Mouse (Mus musculus) heart, embryonic 14.5 days (tissue): ENCODE measurements around the gene Map3k14. TPM values are rescaled to one million over a fixed set of nuclear protein-coding genes. Genes with fewer than 3 reads are reported as not detected.

Experiments
- ATAC-seq: fragments of 200-750 bp; cut with Nextera tagmentation; 2 replicates; pipeline ENCODE4 v1.8.0; 2017; ENCODE audit warnings: low read depth, moderate TSS enrichment; ENCODE audit not compliant: insufficient number of reproducible peaks, insufficient read depth, low FRiP score
- H3K27ac ChIP-seq, 2 experiments: fragments of 200-500 bp in 1 of 2; fragments of 300-500 bp in 1 of 2; sonication (generic) in 1 of 2; replicated peaks in 1 of 2; 2 replicates each; pipeline ENCODE4 v1.5.1; 2012 to 2014; ENCODE audit warnings: low read depth in 2 of 2, low read length in 2 of 2, control low read depth in 1 of 2, mild to moderate bottlenecking in 1 of 2, mixed read lengths in 1 of 2; ENCODE audit not compliant: control insufficient read depth in 1 of 2, insufficient read depth in 1 of 2
- H3K27me3 ChIP-seq: fragments of 300-500 bp; sonication (generic); 2 replicates; pipeline ENCODE4 v1.6.1; 2014; ENCODE audit warnings: mild to moderate bottlenecking, low read length, control low read depth; ENCODE audit not compliant: control insufficient read depth, insufficient read depth
- H3K36me3 ChIP-seq: fragments of 300-500 bp; sonication (generic); 2 replicates; pipeline ENCODE4 v1.6.1; 2014; ENCODE audit warnings: mild to moderate bottlenecking, control low read depth, low read length, mixed read lengths; ENCODE audit not compliant: control insufficient read depth, insufficient read depth
- H3K4me1 ChIP-seq, 2 experiments: fragments of 200-500 bp in 1 of 2; fragments of 300-500 bp in 1 of 2; sonication (generic) in 1 of 2; 2 replicates each; pipeline ENCODE4 v1.6.1; 2012 to 2014; ENCODE audit warnings: low read length in 2 of 2, control low read depth in 1 of 2, mixed read lengths in 1 of 2; ENCODE audit not compliant: control insufficient read depth in 2 of 2, insufficient read depth in 2 of 2
- H3K4me2 ChIP-seq: fragments of 300-500 bp; sonication (generic); 2 replicates; pipeline ENCODE4 v1.6.1; 2014; ENCODE audit warnings: mild to moderate bottlenecking, low read length
- H3K4me3 ChIP-seq, 2 experiments: fragments of 200-500 bp in 1 of 2; fragments of 300-500 bp in 1 of 2; sonication (generic) in 1 of 2; 2 replicates each; pipeline ENCODE4 v1.5.1; 2012 to 2014; ENCODE audit warnings: low read length in 2 of 2, mild to moderate bottlenecking in 2 of 2, control low read depth in 1 of 2, low read depth in 1 of 2, moderate library complexity in 1 of 2; ENCODE audit not compliant: control insufficient read depth in 1 of 2, insufficient read depth in 1 of 2
- H3K9ac ChIP-seq: fragments of 300-500 bp; sonication (generic); 2 replicates; pipeline ENCODE4 v1.6.1; 2014; ENCODE audit warnings: mild to moderate bottlenecking, low read length
- H3K9me3 ChIP-seq: fragments of 300-500 bp; sonication (generic); 2 replicates; pipeline ENCODE4 v1.6.1; 2016; ENCODE audit warnings: low read length, control low read depth; ENCODE audit not compliant: control insufficient read depth
- WGBS: fragments of 180-500 bp; shearing (Covaris S2); extraction: QIAGEN DNeasy Blood & Tissue Kit; methylation state at CpG from one replicate; pipeline ENCODE4 v1.1.7; 2014; 5-methylcytosine and 5-hydroxymethylcytosine counted together
- polyA plus RNA-seq: library from polyadenylated mRNA; unstranded; fragments of >200 nt; fragmentation: Nextera tagmentation; extraction: Ambion mirVana; gene quantifications from 2 replicates; pipeline ENCODE4 v1.2.1, GENCODE M21; 2014

Gene Map3k14
- polyA plus RNA-seq, 1 experiment from 2014 or later: 1.3 TPM

- Histone ChIP-seq H3K4me2 (no peak overlapping the region), H3K27ac (no peak overlapping the region), H3K27me3 (no peaks in the 10 kb centered on the region), H3K4me1 (peaks cover 20 to 23% of the 10 kb centered on the region in 2 experiments), H3K36me3 (no peaks in the 10 kb centered on the region), H3K4me3 (no peak overlapping the region), H3K9me3 (no peaks in the 10 kb centered on the region), H3K9ac (no peak overlapping the region)
- ATAC-seq: no peak
- 55% methylated on average over 16 of the region's 16 CpGs for WGBS
Measured at GRCm38 (mm10) chr11:103288291-103288963, 21.2 kb upstream of the Map3k14 start.

- H3K4me3 ChIP-seq: no peak overlapping the region
- 94% methylated on average over 5 of the region's 5 CpGs for WGBS
- peaks cover 11 to 13% of the 10 kb centered on the region in 2 experiments for H3K4me1 ChIP-seq
- H3K36me3 ChIP-seq: no peaks in the 10 kb centered on the region
- H3K9ac ChIP-seq: no peak overlapping the region
- ATAC-seq: no peak
- H3K27me3 ChIP-seq: no peaks in the 10 kb centered on the region
- no peak overlapping the region for H3K27ac ChIP-seq
- no peaks in the 10 kb centered on the region for H3K9me3 ChIP-seq
- no peak overlapping the region for H3K4me2 ChIP-seq
Measured at GRCm38 (mm10) chr11:103286910-103287309, 19.6 kb upstream of the Map3k14 start.

- H3K9me3 ChIP-seq: no peaks in the 10 kb centered on the region
- H3K4me1 ChIP-seq: peaks cover 8 to 10% of the 10 kb centered on the region in 2 experiments
- ATAC-seq: peak; percentile 63; the same call in 1 of the 2 replicates
- H3K36me3 ChIP-seq: no peaks in the 10 kb centered on the region
- no peak overlapping the region; the same call in 1 of the 2 replicates for H3K9ac ChIP-seq
- no peak overlapping the region for H3K4me2 ChIP-seq
- WGBS: 20% methylated on average over 6 of the region's 6 CpGs
- no peaks in the 10 kb centered on the region for H3K27me3 ChIP-seq
- no peak overlapping the region for H3K4me3 ChIP-seq
- H3K27ac ChIP-seq: peak overlapping the region; percentile 45 to 50; a peak in 3 of 4 replicates
Measured at GRCm38 (mm10) chr11:103285951-103286350, 18.7 kb upstream of the Map3k14 start.

- H3K4me3 ChIP-seq: no peak overlapping the region
- ATAC-seq: no peak
- no peaks in the 10 kb centered on the region for H3K9me3 ChIP-seq
- 81% methylated on average over 10 of the region's 10 CpGs for WGBS
- 0 out of 4 replicates have a peak overlapping the region, but pooled peaks of 1 of the 2 experiments have one; percentile 50 for H3K27ac ChIP-seq
- no peak overlapping the region; the same call in 1 of the 2 replicates for H3K9ac ChIP-seq
- H3K36me3 ChIP-seq: no peaks in the 10 kb centered on the region
- no peak overlapping the region for H3K4me2 ChIP-seq
- H3K4me1 ChIP-seq: peaks cover 8 to 10% of the 10 kb centered on the region in 2 experiments
- no peaks in the 10 kb centered on the region for H3K27me3 ChIP-seq
Measured at GRCm38 (mm10) chr11:103285276-103285675, 18.0 kb upstream of the Map3k14 start.

DNA sequence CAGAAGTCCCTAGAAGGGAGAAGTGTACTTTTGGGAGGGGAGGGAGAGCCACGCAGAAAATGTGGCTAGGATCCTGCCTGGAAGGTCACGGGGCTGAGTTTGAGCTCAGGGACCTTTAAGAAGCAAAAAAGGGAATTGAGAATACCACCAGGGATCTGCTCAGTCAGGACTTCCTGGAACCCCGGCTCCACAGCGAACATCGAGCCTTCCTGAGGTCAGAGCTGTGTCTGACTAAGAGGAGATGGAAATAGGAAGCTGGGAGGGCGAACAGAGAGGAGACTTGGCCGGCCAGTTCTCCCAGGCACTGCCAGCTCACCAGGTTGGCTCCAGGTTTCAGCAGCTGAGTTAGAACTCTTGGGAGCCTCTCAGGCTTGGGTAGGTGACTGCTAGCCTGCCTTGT is 14.5 kb upstream of the Map3k14 start:
- 57% methylated on average over 7 of the region's 7 CpGs for WGBS
- no peak for ATAC-seq
- Histone ChIP-seq H3K27ac (no peak overlapping the region), H3K4me1 (peaks cover 7 to 8% of the 10 kb centered on the region in 2 experiments; a peak in 3 of 4 replicates), H3K4me2 (no peak overlapping the region), H3K27me3 (no peaks in the 10 kb centered on the region), H3K36me3 (no peaks in the 10 kb centered on the region), H3K4me3 (no peak overlapping the region), H3K9ac (no peak overlapping the region), H3K9me3 (no peaks in the 10 kb centered on the region)

GRCm38 (mm10) chr11:103276450-103276849 is 9.2 kb upstream of the Map3k14 start:
- 86% methylated on average over 8 of the region's 8 CpGs for WGBS
- no peak overlapping the region for H3K4me3 ChIP-seq
- ATAC-seq: no peak
- H3K4me1 ChIP-seq: no peaks in the 10 kb centered on the region
- no peaks in the 10 kb centered on the region for H3K9me3 ChIP-seq
- no peak overlapping the region for H3K4me2 ChIP-seq
- H3K27ac ChIP-seq: no peak overlapping the region
- H3K36me3 ChIP-seq: no peaks in the 10 kb centered on the region
- H3K9ac ChIP-seq: no peak overlapping the region
- H3K27me3 ChIP-seq: no peaks in the 10 kb centered on the region

DNA sequence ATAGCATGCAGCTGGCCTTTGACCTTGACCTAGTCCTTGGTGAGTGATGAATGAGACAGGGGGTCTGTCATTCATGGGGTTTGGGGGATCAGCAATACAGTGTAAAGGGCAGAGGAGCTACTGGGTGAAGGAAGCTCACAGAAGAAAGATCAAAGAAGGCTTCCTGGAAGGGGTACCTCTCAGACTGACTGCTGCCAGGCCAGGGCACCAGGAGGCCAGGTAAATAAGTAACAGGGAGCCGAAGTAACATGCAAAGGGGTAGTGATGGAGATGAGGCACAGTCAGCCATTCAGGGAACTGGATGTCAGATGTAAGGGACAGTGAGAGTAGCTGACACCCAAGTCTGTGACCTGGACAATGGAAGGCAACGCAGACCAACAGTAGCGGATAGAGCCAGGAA is 5.6 kb upstream of the Map3k14 start:
- ATAC-seq: no peak
- Histone ChIP-seq H3K27me3 (no peaks in the 10 kb centered on the region), H3K27ac (no peak overlapping the region), H3K4me2 (no peak overlapping the region), H3K9ac (no peak overlapping the region), H3K36me3 (no peaks in the 10 kb centered on the region), H3K9me3 (no peaks in the 10 kb centered on the region), H3K4me1 (peaks cover 0 to 12% of the 10 kb centered on the region in 2 experiments; a peak in 2 of 4 replicates), H3K4me3 (no peak overlapping the region)
- 88% methylated on average over 3 of the region's 3 CpGs for WGBS

GRCm38 (mm10) chr11:103271979-103272378 is 4.7 kb upstream of the Map3k14 start:
- H3K9ac ChIP-seq: no peak overlapping the region
- H3K9me3 ChIP-seq: no peaks in the 10 kb centered on the region
- H3K36me3 ChIP-seq: no peaks in the 10 kb centered on the region
- H3K4me2 ChIP-seq: no peak overlapping the region
- WGBS: 61% methylated on average over 6 of the region's 6 CpGs
- no peak for ATAC-seq
- no peaks in the 10 kb centered on the region for H3K27me3 ChIP-seq
- no peak overlapping the region for H3K4me3 ChIP-seq
- H3K27ac ChIP-seq: no peak overlapping the region
- H3K4me1 ChIP-seq: peaks cover 0 to 14% of the 10 kb centered on the region in 2 experiments; a peak in 2 of 4 replicates
